Mouse (Mus musculus) liver, adult 2 months (tissue): ENCODE data around the gene Ism2. TPM values are rescaled to one million over a fixed set of nuclear protein-coding genes. Genes with fewer than 3 reads are reported as not detected.

Experiments used
- DNase-seq: peaks from one replicate; pipeline ENCODE4 v3.0.0-alpha.2; 2011; ENCODE audit warnings: low read depth, low spot score; ENCODE audit errors: extremely low read depth
- H3K27ac ChIP-seq: fragments of 200-500 bp; replicated peaks from 2 replicates; pipeline ENCODE4 v1.5.1; 2012; ENCODE audit warnings: low read depth, mild to moderate bottlenecking, control low read depth, inconsistent platforms, low read length; ENCODE audit not compliant: insufficient read depth
- H3K27me3 ChIP-seq: fragments of 200-500 bp; 2 replicates; pipeline ENCODE4 v1.6.1; 2012; ENCODE audit warnings: mild to moderate bottlenecking, moderate library complexity, low read length, inconsistent platforms; ENCODE audit not compliant: control insufficient read depth, insufficient read depth
- H3K36me3 ChIP-seq: fragments of 200-500 bp; 2 replicates; pipeline ENCODE4 v1.6.1; 2012; ENCODE audit warnings: low read length, inconsistent platforms; ENCODE audit not compliant: control insufficient read depth, insufficient read depth
- H3K4me1 ChIP-seq: fragments of 200-500 bp; 2 replicates; pipeline ENCODE4 v1.6.1; 2011; ENCODE audit warnings: low read length; ENCODE audit not compliant: control insufficient read depth, insufficient read depth
- H3K4me3 ChIP-seq: fragments of 200-500 bp; 2 replicates; pipeline ENCODE4 v1.5.1; 2011; ENCODE audit warnings: low read depth, mild to moderate bottlenecking, control low read depth, low read length, moderate library complexity; ENCODE audit not compliant: insufficient read depth
- H3K79me2 ChIP-seq: fragments of 200-500 bp; 2 replicates; pipeline ENCODE4 v1.6.1; 2012; ENCODE audit warnings: inconsistent platforms, mild to moderate bottlenecking, low read length, moderate library complexity; ENCODE audit not compliant: control insufficient read depth, insufficient read depth
- H3K9ac ChIP-seq: fragments of 200-500 bp; 2 replicates; pipeline ENCODE4 v1.6.1; 2012; ENCODE audit warnings: low read depth, mild to moderate bottlenecking, control low read depth, inconsistent platforms, low read length
- CTCF ChIP-seq: fragments of 200-500 bp; IDR thresholded peaks from 2 replicates; pipeline ENCODE4 v1.5.1; 2011; ENCODE audit warnings: low read depth, low read length, control low read depth
- POLR2A ChIP-seq: fragments of 200-500 bp; IDR thresholded peaks from 2 replicates; pipeline ENCODE4 v1.6.1; 2011; ENCODE audit warnings: low read length, control low read depth; ENCODE audit not compliant: insufficient read depth; ENCODE audit errors: extremely low read depth
- WGBS: fragments of 180-500 bp; shearing (Covaris S2); methylation state at CpG from one replicate; pipeline ENCODE4 v1.1.7; 2018; 5-methylcytosine and 5-hydroxymethylcytosine counted together
- polyA plus RNA-seq: library from polyadenylated mRNA; depleted of rRNA; stranded (reverse); fragments of >200 nt; gene quantifications from 2 replicates; pipeline ENCODE4 v1.2.3, GENCODE M21; 2012
- total RNA-seq: library from RNA; depleted of rRNA; stranded (reverse); fragments of >200 nt; gene quantifications from 2 replicates; pipeline ENCODE4 v1.2.3, GENCODE M21; 2014

The Ism2 gene
- total and polyA plus RNA-seq, 2 experiments, result 0.18 to 0.28 TPM

DNA sequence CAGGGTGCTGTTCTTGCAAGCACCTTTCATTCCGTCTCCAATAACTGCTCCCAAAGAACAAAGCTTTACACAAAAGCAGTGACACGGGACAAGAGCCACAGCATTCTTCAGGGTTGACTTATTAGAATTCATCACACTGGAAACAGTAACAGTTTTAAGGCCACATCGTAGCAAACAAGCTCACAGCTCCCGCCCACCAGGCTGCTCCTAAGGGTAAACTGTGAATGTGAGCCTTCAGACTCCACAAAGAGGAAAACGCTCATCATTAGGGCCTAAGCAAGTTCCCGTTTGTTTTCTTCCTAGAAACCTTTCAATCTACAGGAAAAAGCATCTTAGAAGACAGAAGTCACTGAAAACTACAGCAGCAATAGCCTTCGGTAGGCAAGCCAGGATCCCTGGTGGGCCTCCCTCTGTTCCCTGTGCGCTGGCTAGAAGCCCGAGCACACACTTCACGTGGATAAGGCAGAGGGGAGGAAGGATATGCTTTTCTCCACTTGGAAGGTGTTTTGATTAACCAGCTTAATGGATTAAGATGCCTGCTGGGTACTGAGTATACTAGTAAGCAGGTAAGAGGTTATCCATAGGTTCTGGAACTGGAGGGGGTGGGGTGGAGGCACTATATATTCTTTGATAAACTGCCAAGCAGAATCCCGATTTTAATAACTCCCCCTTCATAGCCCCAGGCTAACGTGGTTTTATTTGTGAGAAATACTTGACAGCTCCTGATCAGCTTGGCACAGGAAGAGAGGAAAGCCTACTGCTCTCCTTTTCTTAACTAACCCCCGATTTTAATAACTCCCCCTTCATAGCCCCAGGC is 6.5 kb upstream of the Ism2 start:
- DNase-seq, result no peak
- H3K36me3 ChIP-seq, result peaks cover 11% of the 10 kb centered on the region; the same call in 1 of the 2 replicates
- H3K9ac ChIP-seq, result no peak overlapping the region
- TF ChIP-seq POLR2A (no peak), CTCF (no peak)
- H3K4me3 ChIP-seq, result no peak overlapping the region
- H3K4me1 ChIP-seq, result no peaks in the 10 kb centered on the region
- WGBS, result 59% methylated on average over 13 of the region's 13 CpGs
- H3K79me2 ChIP-seq, result no peaks in the 10 kb centered on the region
- no peak overlapping the region for H3K27ac ChIP-seq
- no peaks in the 10 kb centered on the region for H3K27me3 ChIP-seq

DNA sequence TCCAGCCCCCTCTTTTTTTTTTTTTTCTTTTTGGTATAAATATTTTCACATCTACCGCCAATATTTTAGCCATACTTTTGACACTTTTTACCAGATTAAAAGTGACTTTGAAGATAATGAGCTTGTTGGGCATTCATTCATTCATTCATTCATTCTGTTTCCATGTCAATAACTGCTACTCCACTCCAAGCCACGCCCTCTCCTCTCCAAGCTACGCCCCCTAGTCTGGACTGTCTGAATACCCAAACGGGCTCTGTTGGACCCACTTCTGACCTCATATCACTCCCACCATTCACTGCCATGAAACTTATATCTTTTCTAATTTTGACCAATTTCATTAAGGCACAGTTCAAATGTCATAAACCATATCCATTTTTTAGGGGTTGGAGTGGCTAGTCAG is 1.7 kb upstream of the Ism2 start:
- Histone ChIP-seq H3K4me1 (peaks cover 7% of the 10 kb centered on the region; the same call in 1 of the 2 replicates), H3K27ac (no peak overlapping the region), H3K36me3 (no peaks in the 10 kb centered on the region), H3K79me2 (no peaks in the 10 kb centered on the region), H3K4me3 (no peak overlapping the region), H3K27me3 (peaks cover 6% of the 10 kb centered on the region; the same call in 1 of the 2 replicates), H3K9ac (no peak overlapping the region)
- TF ChIP-seq POLR2A (no peak), CTCF (no peak)
- 67% methylated on average over 4 of the region's 4 CpGs for WGBS
- no peak for DNase-seq

- no peak for TF ChIP-seq CTCF
- TF ChIP-seq POLR2A, result no peak
- Histone ChIP-seq H3K4me1 (peaks cover 7% of the 10 kb centered on the region; the same call in 1 of the 2 replicates), H3K79me2 (no peaks in the 10 kb centered on the region), H3K27ac (no peak overlapping the region), H3K4me3 (peak overlapping the region; percentile 83), H3K36me3 (no peaks in the 10 kb centered on the region), H3K9ac (peak overlapping the region; percentile 88; the same call in 1 of the 2 replicates), H3K27me3 (peaks cover 6% of the 10 kb centered on the region; the same call in 1 of the 2 replicates)
- 6% methylated on average over 9 of the region's 9 CpGs for WGBS
- DNase-seq, result no peak
Observed at GRCm38 (mm10) chr12:87300441-87300690, 861 bp upstream of the Ism2 start.

DNA sequence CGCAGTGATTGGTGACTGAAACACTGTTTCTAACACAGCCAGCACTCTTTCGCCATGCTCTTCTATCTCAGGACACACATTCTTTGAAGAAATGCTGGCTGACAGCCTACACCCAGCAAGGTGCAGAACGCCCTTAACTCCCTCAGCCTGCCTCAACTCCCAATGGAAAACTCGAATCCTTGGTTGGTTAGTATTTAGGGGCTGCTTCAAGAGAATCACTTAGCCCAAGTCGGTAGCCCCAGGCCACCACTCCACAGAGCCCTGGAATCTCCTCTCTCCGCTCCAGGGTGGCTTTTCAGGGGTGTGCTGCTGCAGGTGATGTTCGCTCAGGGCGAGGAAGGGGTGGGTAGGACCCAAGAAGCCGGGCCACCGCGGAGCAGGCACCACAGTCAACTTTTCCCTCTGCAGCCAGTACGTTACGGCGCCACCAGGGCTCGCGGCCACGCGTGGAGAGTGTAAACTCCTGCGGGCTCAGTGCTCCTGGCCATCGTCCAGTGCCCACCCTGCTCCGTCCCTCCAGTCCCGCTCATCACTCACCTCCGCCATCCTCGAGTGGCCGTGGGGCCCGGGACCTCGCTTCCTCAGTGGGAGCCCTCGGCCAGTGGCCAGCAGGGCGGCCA is 358 bp downstream of the Ism2 start:
- H3K9ac ChIP-seq, result peak overlapping the region; percentile 88
- peak overlapping the region; percentile 83 for H3K4me3 ChIP-seq
- TF ChIP-seq CTCF, result no peak
- no peak for TF ChIP-seq POLR2A
- H3K4me1 ChIP-seq, result peaks cover 7% of the 10 kb centered on the region; the same call in 1 of the 2 replicates
- H3K27ac ChIP-seq, result no peak overlapping the region
- 16% methylated on average over 29 of the region's 29 CpGs for WGBS
- H3K79me2 ChIP-seq, result no peaks in the 10 kb centered on the region
- no peaks in the 10 kb centered on the region for H3K36me3 ChIP-seq
- H3K27me3 ChIP-seq, result peaks cover 6% of the 10 kb centered on the region; the same call in 1 of the 2 replicates
- DNase-seq, result no peak

- no peak overlapping the region for H3K9ac ChIP-seq
- TF ChIP-seq CTCF (no peak), POLR2A (no peak)
- 84% methylated on average over 6 of the region's 6 CpGs for WGBS
- DNase-seq, result no peak
- no peak overlapping the region for H3K27ac ChIP-seq
- H3K36me3 ChIP-seq, result no peaks in the 10 kb centered on the region
- no peaks in the 10 kb centered on the region for H3K79me2 ChIP-seq
- 0 out of 2 replicates have a peak, but pooled peaks cover under 1% of the 10 kb centered on the region for H3K27me3 ChIP-seq
- H3K4me1 ChIP-seq, result no peaks in the 10 kb centered on the region
- no peak overlapping the region for H3K4me3 ChIP-seq
Observed at GRCm38 (mm10) chr12:87293934-87294333, 5.6 kb downstream of the Ism2 start.

GRCm38 (mm10) chr12:87289100-87289499 is 10.4 kb downstream of the Ism2 start:
- DNase-seq, result no peak
- TF ChIP-seq CTCF, result no peak
- TF ChIP-seq POLR2A, result no peak
- Histone ChIP-seq H3K4me1 (no peaks in the 10 kb centered on the region), H3K36me3 (no peaks in the 10 kb centered on the region), H3K27me3 (no peaks in the 10 kb centered on the region), H3K9ac (no peak overlapping the region), H3K27ac (no peak overlapping the region), H3K4me3 (no peak overlapping the region), H3K79me2 (no peaks in the 10 kb centered on the region)
- WGBS, result 95% methylated on average over 5 of the region's 5 CpGs
